Mouse (Mus musculus) kidney, postnatal 36 days (tissue): ENCODE data around the gene Txndc8.

Experiments used
- DNase-seq, 2 experiments: peaks; one replicate each; pipeline ENCODE4 v3.0.0; 2021 to 2022; ENCODE audit warnings: mixed read lengths in 2 of 2

Txndc8 gene

GRCm38 (mm10) chr4:57956029-57956960 is 52.6 kb downstream of the Txndc8 start, which contains the start of gene Txn1:
Gene Txn1 (minus strand): TSS chr4:57956411.
- DNase-seq: peak; percentile 98 to 99

GRCm38 (mm10) chr4:57955544-57955958 is 53.4 kb downstream of the Txndc8 start:
- peak; percentile 81 to 86 for DNase-seq

GRCm38 (mm10) chr4:57954991-57955390 is 53.9 kb downstream of the Txndc8 start:
- no peak for DNase-seq

GRCm38 (mm10) chr4:57954580-57954979 is 54.3 kb downstream of the Txndc8 start:
- DNase-seq: peak in 1 of 2 experiments; percentile 31

- DNase-seq: peak; percentile 56 to 72
Observed at GRCm38 (mm10) chr4:57953796-57954195, 55.1 kb downstream of the Txndc8 start.

GRCm38 (mm10) chr4:57952891-57953290 is 56.0 kb downstream of the Txndc8 start:
- DNase-seq: peak in 1 of 2 experiments; percentile 25

GRCm38 (mm10) chr4:57952416-57952815 is 56.5 kb downstream of the Txndc8 start:
- DNase-seq: peak; percentile 63 to 74

GRCm38 (mm10) chr4:57949866-57950265 is 59.1 kb downstream of the Txndc8 start:
- DNase-seq: peak; percentile 65 to 73

- DNase-seq: peak; percentile 42 to 57
Observed at GRCm38 (mm10) chr4:57947476-57947875, 61.4 kb downstream of the Txndc8 start.

- DNase-seq: no peak
Observed at GRCm38 (mm10) chr4:57947036-57947435, 61.9 kb downstream of the Txndc8 start.

- DNase-seq: no peak
Observed at GRCm38 (mm10) chr4:57942892-57943291, 66.0 kb downstream of the Txndc8 start.

- DNase-seq: no peak
Observed at GRCm38 (mm10) chr4:57940631-57941030, 68.3 kb downstream of the Txndc8 start.

- DNase-seq: no peak
Observed at GRCm38 (mm10) chr4:57937292-57937691, 71.6 kb downstream of the Txndc8 start.

- DNase-seq: no peak
Observed at GRCm38 (mm10) chr4:57934181-57934580, 74.7 kb downstream of the Txndc8 start.
